Mouse (Mus musculus): ENCODE results near the gene Alx3.

The Alx3 gene

DNA sequence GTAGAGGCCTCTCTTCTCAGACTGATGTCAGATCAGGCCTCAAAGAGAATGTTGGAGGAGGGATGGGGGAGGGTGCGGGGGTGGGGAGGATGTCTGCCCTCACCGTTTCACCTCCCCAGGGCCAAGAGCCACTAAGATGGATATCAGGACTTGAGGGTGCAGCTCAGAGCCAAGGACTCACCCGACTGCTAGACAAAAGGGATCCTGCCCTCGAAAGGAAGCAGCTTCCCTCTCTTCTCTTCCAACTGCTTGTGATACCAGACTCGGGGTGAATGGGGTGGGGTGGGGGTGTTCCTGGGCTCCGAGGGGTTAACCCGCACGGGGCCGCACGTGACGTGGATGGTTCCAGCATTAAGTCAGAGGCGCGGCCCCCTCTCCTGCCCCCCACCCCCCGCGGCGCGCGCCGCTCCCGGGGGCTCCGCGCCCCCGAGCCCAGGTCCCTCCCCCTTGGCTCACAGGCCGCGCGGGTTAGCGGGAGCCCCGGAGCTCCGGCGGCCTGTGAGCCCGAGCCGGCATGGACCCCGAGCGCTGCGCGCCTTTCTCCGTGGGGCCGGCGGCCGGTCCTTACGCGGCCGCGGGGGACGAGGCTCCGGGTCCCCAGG lies at the start of gene Alx3:
Gene Alx3 (plus strand): TSS at position 370 of the 602 bp plus-strand sequence.
- no peak for DNase-seq

DNA sequence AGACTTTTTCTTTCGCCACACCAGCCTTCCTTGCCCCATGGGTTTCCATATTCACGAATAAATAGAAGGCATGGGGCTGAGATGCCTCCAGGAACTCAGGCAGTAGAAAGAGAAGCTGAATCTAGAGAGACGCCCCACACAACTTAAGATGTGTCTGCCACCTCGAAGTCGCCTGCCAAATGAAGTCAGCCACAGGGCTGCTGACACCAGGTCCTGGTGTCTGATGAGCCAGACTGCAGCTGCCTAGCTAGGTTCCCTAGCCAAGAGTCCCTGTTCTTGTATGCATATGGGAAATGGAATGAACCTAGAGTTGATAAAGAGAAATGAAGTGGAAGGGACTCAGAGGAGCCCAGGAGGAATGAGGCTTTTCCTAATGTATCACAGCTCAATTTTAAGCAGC lies 49.6 kb upstream of the Alx3 start:
- DNase-seq, result no peak

DNA sequence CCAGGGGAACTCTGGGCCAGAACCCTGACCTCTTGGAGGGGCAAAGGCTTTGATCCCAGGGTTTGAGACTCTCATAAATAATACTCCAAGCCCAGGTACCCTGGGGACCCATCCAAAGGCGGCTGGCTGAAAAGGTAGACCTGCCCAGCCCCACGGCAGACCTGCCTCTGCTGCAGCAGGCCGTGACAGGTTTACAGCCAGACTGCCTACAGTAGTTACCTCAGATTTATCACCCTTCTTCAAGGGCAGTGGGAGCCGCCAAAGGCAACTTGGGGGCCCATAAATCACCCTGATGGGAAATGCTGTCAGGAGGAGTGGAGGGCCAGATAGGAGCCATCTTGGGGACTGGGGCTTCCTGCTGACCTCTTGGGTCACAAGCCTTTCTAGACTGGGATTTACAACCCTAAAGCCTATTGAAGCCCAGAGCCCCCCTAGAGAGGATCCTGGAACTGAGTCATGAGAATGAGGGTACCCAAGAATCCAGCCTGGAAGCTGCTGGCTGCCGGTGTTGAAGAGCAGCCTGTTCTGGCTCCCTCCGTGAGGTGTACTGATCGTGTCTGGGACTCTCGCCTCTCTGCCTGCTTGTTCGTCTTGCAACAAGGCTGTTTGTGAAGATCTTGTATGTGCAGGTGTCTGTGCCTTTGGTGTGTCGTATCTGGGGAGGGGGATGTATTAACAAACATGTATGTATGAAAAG lies 49.0 kb upstream of the Alx3 start:
- DNase-seq, result no peak

DNA sequence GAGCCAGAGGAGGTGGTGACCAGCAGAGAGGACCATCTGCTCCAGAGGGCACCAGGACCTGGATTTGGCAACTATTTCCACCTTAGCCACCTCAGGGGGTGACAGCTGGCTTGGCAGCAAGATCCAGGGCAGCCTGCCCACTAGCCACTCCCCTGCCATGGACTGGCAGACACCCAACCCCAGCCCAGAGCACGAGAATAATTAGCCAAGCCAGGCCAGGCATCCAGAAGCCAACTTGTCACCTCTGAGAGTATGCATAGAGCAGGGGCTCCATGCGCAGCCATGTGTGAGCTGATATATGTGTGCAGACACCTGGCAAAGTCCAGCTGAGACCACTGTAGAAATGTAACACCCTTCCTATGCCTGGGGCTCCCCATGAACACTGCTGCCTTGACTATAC lies 47.9 kb upstream of the Alx3 start:
- no peak for DNase-seq

DNA sequence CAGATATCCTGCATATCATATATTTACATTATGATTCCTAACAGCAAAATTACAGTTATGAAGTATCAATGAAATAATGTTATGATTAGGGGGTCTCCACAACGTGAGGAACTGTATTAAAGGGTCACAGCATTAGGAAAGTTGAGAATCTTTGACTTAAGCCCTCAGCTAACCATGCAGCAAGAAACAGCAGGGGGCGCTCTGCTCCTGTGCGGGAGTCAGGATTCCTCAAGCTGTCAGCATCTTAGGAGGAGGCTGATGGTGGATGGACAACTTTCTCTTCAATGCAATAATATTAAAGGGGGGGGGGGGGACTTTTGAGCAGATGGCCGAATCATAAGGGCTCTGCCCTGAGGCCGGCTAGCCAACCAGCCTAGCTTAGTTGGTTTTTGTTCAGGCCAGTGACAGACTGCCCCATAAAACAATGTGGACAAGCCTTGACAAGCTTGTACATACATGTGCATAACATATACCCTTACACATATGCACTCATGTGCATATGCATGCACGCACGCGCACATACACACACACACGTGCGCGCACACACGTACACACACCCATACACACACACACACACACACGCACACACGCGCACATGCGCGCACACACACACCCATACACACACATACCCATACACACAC lies 44.3 kb upstream of the Alx3 start:
- peak; percentile 87 for DNase-seq

DNA sequence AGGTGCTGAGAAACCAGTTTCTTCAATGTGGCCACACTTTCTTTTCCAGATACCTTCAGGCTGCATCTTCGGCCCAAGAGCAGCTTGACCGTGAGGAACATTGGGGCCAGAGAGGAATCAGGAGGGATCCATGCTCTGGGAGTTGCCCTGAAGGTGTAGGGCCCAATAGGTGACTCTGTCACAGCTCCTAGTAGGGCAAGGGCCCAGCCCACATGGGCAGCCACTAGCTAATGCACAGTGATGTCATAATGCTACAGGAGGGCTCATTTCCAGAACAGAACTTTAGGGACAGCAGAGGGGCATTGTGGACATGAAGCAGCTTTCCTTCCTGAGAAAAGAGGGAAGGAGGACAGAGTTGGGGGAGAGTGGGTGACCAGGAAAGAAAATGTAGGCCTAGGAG lies 40.0 kb upstream of the Alx3 start, which contains the start of gene Ubl4b:
Gene Ubl4b (minus strand): TSS at position 232 of the 400 bp plus-strand sequence.
- no peak for DNase-seq

DNA sequence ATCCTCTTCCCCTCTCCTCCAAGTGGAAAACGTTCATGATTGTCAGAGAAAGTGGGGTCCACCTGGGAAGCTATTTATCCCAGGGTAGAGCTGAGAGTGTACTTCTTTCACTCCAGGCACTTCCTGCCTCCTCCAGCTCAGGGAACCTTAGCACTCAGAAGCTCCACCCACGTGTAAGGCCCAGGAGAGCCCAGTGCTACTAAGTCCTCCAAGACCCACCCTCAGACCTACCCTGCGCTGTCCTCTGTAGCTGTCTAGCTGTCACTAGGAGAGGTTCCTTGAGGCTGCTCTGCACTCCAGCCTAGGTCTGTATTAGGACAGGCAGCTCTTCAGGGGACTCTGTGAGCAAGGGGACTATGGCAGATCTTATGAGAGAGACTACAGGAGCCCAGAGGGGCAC lies 36.1 kb upstream of the Alx3 start:
- no peak for DNase-seq

DNA sequence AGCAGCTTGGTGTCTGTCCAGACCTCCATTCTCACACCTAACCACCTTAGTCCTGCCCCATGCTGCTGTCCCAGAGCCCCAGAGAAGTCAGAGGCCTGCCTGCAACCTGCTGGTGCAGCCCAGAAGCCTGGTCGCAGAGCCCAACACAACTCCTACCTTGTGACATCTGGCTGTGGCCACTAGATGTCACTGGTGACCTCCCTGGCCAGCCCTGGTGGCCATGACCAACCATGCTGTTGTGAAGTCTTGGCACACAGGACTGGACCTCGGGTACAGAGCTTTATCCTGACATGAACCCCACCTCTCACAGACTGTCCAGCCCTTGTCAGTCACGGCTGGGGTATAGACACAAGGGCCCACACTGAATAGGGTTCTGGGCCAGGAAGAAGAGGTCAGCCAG lies 35.6 kb upstream of the Alx3 start:
- peak; percentile 51 for DNase-seq

DNA sequence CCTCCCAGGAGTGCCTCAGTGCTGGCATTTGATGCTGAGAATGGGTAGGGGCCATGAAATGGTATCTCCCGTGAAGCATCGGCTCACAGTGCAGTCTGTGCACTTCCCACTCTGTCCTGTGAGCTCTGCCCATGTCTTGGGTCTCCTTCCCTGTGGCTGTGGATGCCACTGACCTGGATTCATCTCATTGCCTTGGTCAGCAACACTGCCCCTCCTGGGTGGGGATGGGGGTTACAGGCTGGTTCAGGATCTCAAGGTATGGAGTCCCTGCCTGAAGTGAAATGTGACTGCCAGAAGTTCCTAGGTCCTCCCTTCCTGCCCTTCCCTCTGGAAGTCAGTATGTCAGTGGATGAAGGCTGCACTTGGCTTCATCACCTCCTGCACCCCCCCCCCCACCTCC lies 32.7 kb upstream of the Alx3 start:
- DNase-seq, result no peak

DNA sequence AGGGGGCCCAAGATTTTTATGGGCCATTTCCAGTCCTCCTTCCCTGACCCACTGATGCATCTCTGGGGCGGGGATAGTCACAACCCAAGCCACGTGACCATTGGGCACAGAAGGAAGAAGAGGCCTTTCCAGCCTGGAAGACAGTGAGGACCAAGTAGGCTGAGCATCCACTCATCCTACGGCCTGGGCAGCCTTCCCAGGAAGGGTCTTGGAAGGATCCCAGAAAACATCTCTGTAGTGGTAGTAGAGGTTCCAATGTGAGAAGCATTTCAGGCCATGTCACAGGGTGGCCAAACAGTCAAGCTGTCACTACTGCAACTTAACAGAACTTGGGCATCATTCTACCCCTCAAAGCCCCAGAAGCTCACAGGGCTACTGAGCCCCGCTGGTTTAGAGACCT lies 32.2 kb upstream of the Alx3 start:
- no peak for DNase-seq

DNA sequence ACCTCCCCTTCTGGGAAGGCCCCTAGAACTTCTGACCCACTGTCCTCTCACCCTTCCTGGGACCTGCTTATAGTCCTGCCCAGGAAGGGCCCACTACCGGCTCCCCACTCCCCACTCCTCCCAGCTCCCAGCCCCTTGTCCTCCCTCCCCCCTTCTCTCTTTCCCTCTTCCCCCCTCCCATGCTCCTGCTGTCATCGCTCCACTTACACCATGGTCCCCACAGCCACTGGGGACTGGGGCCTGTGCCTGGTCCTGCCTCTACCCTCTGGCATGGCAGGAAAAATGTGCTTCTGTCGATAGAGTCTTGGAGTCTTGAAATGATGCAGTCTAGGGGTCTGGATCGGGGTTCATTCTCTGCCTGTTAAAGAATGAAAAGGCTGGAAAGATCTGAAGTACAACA lies 31.0 kb upstream of the Alx3 start:
- DNase-seq, result no peak

DNA sequence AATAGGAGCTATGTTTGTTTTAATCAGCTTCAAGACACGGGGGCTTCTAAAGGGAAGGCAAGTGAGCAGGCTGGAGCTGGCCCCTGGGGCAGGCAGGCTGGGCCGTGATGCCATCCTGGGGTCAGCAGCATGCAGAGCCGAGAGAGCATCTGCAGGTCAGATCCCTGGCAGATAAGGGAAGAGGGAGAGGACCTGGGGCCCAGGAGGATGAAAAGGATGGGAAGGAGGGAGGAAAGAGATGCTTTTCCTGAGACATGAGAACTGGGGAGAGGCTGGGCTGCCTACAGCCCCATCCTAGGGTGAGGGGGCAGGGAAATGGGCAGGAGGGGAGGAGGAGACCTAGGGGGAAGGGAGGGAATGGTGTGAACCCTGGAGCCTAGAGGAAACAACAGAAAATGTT lies 29.5 kb upstream of the Alx3 start:
- DNase-seq, result no peak

DNA sequence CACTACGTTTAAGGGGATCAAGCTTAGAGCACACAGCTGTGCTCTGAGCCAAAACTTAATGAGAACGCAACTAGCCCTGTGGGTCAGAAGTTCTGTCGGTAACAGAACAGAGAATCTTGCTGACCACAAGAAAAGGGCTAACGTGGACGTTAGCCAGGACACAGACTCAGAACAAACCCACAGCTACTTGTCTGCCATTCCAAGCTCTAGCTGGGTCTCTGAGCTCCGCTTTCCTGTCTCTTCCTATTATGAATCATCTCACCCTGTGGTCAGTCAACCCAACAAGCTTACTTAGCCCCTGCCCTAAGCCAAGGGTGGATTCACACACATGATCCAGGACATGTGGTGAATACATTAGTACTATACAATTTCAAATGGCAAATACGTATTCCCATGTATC lies 27.1 kb upstream of the Alx3 start:
- DNase-seq, result no peak

DNA sequence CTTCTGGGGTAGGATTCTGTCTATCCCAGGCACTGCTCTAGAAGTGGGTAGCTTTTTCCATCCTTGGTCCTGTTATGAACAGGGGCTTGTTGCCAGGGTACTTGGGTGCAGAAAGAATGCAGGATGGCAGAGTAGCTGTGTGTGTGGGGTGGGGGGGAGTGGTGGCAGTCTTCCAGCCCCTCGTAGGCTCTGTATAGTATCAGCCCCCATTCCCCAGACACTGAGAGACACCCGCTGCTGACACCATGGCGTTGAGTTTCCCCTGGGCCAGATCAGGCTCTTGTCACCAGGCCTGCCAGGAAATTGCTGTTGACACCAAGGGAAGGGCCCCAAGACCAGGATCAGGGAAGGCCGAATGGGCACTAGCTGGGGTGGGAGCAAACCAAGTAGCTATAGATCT lies 26.1 kb upstream of the Alx3 start:
- DNase-seq, result no peak

DNA sequence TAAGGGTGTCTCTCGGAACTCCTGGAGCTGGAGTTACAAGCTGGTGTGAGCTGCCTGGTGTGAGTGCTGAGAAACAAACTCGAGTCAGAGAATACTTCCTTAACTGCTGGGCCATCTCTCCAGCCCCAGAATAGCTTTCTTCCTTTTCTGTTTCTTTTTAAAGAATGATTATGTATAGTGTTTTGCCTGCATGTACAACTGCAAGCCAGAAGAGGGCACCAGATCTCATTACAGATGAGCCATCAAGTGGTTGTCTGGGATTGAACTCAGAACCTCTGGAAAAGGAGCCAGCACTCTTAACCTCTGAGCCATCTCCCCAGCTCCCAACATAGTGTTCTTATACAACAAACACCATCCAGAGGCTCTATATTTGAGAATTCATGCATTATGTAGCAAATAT lies 23.6 kb upstream of the Alx3 start:
- no peak for DNase-seq

DNA sequence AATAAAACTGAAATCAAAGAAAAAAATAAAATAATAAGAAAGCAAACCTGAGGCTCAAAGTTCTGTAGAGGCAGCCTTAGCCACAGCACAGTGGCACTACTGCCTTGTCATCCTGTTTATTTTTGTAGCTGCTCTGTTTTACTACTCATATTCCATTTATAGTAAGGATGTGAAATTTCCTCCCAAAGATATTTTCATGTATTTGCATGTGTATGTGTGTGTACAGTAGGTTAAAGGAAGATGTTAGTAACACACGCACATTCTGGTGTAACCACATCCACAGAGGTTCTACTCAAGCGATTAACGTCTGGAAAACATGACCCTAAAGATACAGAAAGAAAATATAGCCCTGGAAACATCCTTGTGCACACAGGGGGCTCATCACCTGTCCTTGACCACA lies 18.0 kb upstream of the Alx3 start:
- no peak for DNase-seq

DNA sequence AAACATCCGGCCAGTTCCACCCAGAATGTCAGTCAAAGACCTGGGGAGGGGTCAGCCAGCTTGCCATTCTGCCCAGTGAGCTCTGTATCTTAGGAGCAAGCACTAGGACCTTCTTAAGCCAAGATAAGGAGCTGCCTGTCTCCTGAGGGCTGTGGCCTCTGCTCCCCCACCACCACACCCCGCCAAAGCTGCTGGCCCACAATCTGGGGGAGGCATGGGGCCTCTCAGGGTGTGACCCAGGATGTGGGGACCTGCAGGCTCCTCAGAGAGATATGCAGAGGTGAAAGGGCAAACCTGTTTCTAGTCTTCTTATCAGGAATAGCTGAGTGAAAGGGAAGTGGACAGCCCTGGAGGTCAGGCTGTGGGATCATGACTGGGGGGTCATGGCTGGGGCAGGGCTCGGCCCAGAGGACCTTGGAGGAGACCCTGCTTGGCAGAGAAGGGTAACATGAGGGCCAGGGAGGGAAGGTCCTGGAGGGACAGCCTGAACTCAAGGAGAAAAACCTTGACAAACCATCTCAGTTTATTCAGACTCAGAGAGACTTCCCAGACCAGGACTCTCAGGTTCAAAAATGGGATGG lies 16.9 kb upstream of the Alx3 start:
- no peak for DNase-seq

DNA sequence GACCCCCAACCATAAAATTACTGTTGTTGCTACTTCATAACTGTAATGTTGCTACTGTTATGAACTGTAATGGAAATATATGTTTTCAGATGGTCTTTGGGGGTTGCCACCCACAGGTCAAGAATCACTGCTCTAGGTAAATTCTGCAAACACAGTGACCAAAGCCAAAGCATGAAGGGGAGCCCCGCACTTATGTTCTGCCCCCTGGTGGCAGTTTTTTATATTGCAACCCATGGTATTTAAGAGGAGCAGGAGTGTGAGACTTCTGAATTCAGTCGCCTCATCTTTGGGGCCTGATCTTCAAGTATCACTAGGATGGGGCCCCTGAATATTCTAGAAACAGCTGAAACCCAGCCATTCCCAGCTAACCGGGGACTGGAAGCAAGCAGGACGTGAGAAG lies 15.4 kb upstream of the Alx3 start:
- DNase-seq, result peak; percentile 73

DNA sequence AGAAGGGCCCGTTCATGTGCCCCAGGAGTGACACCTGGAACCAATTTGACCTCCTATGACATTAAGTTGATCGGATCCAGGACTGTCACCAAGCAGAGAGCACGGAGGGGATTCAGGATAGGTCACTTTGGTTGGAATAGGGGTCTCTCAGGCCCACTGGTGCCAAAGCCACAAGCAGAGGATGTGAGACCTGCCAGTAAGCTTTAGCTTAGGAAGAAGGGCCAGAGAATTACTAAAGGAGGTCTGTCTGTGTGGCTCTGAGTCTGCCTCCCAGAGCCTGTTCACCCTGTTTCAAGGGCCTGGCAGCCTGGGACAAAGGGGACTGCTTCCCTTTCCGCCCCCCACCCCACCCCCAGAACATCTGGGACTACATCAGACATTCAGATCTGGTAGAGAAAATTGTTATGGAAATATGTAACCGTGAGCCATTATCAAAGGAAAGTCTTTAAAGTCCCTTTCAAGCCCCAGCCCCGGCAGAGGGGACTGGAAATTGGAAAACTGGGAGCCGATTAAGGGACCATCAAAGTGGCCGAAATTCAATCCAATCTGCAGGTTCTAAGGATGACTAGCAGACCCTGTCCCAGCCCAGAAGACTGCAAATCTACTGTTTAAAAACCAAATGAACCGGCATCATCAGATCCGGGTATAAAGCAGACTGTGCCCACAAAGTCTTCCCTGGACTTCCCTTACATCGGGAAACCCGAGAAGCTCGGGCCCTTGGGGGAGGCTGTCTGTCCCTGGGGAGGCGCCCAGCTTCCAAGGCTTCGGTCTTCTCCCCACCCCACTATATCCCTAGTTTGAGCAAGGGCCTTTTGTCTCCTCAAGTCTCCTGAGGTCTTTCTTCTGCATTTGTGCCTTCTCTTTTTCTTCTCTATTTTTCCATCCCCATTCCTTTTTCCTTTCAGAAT lies 13.5 kb upstream of the Alx3 start:
- no peak for DNase-seq

DNA sequence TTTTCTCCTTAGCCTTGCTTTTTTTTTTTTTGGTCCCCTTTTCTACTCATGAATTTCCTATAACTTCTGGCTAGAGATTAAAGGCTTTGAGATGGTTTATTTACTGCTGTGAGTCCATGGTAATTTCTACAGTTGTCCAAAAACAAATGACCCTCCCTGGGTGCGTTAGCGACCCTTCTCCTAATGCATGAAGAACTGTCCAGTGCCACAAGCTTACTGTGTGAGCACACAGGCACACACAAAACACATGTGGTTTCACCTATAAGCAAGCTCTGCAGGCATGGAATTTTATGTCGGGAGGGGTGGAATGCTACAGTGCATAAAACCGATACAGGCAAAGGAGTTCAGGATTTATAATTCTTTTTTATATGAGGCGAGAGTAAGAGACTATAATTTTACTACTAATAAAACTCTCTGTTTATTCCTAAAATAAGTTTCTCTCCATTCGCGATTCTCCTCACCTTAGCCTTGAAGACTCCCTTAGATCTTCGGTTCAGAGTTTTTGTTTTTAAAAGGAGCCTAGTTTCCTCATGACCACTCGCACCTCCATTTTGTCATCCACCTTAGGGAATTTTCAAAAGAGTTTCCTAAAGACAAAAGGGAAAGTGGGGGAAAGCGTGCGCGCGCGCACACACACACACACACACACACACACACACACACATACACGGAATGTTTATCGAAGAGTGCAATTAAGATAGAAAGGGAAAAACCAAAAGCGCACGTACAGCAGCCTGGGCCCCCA lies 12.5 kb upstream of the Alx3 start:
- no peak for DNase-seq

DNA sequence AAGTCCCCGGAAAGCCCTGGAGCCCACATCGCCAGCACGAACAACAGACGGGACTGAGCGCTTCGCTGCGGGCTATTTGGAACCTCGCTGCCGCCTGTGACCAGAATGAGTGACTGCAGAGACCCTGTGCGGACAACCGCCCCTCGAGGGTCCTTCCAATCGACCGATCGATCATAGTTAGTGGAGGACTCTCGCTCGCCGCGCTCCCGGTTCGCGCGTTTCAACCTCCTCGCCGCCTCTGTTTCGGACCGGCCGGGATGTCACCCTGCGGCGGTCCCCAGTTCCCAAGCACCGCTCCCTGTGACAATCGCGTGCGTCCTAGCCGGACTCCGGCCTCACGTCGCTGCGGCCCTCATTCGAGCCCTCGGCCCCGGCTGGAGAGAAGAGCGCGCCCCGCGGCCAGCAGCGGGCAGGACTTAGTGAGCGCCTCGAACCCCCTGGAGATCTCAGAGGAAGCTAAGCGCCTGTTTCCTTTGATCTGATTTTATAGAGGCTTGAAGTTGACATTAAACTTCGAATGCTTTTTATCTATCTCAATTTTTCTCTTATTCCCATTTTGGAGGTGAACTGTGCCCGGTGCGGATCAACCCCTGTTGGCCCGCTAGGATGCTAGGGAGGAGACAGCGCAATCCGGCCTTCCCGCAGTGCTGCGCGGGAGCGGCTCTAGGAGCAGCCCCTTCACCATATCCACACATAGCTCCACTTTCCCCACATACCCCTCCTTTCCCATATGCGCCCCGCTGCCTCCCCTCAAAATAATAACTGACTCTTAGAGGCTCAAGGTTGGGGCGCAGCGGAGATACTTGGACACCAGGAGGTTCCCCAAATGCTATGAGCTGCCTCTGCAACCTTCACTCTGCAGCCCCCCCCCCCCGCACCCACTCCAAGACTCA lies 11.7 kb upstream of the Alx3 start:
- DNase-seq, result no peak

All from right cerebral cortex, postnatal 14 days (tissue).